Mouse (Mus musculus) inflammation-experienced regulatory T-cells, adult 6 months (primary cell): Measurements from ENCODE around the gene Krcc1. TPM values are rescaled to one million over a fixed set of nuclear protein-coding genes. Genes with fewer than 3 reads are reported as not detected.
"Not testable (repeated sequence)": the region's sequence is repeated elsewhere in the genome, so short reads cannot be mapped to it uniquely, and the experiment has no call there.

Experiments
- ATAC-seq: one replicate; pipeline ENCODE4 v1.8.0; 2017
- polyA plus RNA-seq, 3 experiments: library from polyadenylated mRNA; unstranded; fragments of 100-300 nt; shearing (Covaris generic); gene quantifications; one replicate each; pipeline ENCODE4 v1.2.1; 2017

Krcc1 gene
- polyA plus RNA-seq, 3 experiments from 2014 or later, result 93.2 to 96.1 (median 94.8) TPM

- ATAC-seq, result no peak
These were observed 9.2 kb upstream of the Krcc1 start for GRCm38 (mm10) chr6:71262142-71262833.

- not testable (repeated sequence) for ATAC-seq
These were observed 3.9 kb upstream of the Krcc1 start for GRCm38 (mm10) chr6:71267603-71268002.

GRCm38 (mm10) chr6:71268929-71269685 lies 2.4 kb upstream of the Krcc1 start:
- no peak for ATAC-seq

GRCm38 (mm10) chr6:71269686-71270050 lies 1.8 kb upstream of the Krcc1 start:
- not testable (repeated sequence) for ATAC-seq

GRCm38 (mm10) chr6:71270301-71271056 lies 998 bp upstream of the Krcc1 start:
- ATAC-seq, result no peak

GRCm38 (mm10) chr6:71271057-71271388 lies 454 bp upstream of the Krcc1 start:
- peak; percentile 25 for ATAC-seq

- no peak for ATAC-seq
These were observed 852 bp downstream of the Krcc1 start for GRCm38 (mm10) chr6:71272316-71272741.

GRCm38 (mm10) chr6:71273715-71274114 lies 2.2 kb downstream of the Krcc1 start:
- ATAC-seq, result no peak

GRCm38 (mm10) chr6:71274621-71275020 lies 3.1 kb downstream of the Krcc1 start:
- no peak for ATAC-seq

GRCm38 (mm10) chr6:71279418-71279817 lies 7.9 kb downstream of the Krcc1 start:
- ATAC-seq, result no peak

- no peak for ATAC-seq
These were observed 22.0 kb downstream of the Krcc1 start for GRCm38 (mm10) chr6:71293509-71293908.

GRCm38 (mm10) chr6:71295303-71295702 lies 23.8 kb downstream of the Krcc1 start:
- no peak for ATAC-seq

- ATAC-seq, result no peak
These were observed 26.6 kb downstream of the Krcc1 start for GRCm38 (mm10) chr6:71298051-71298450.

- ATAC-seq, result no peak
These were observed 27.3 kb downstream of the Krcc1 start for GRCm38 (mm10) chr6:71298751-71299150.

GRCm38 (mm10) chr6:71302097-71302731 lies 30.7 kb downstream of the Krcc1 start:
- ATAC-seq, result no peak

GRCm38 (mm10) chr6:71307486-71307885 lies 36.0 kb downstream of the Krcc1 start:
- no peak for ATAC-seq

GRCm38 (mm10) chr6:71321826-71322283 lies 50.4 kb downstream of the Krcc1 start, which contains the start of gene Smyd1:
Gene Smyd1 (minus strand): TSS chr6:71322233.
- no peak for ATAC-seq

- ATAC-seq, result peak; percentile 68
These were observed 51.0 kb downstream of the Krcc1 start, which contains the start of gene Cd8b1 for GRCm38 (mm10) chr6:71322491-71322921. Gene Cd8b1 (plus strand): TSS chr6:71322788.

- ATAC-seq, result no peak
These were observed 53.3 kb downstream of the Krcc1 start for GRCm38 (mm10) chr6:71324816-71325215.

- no peak for ATAC-seq
These were observed 58.4 kb downstream of the Krcc1 start for GRCm38 (mm10) chr6:71329881-71330280.

- ATAC-seq, result no peak
These were observed 59.0 kb downstream of the Krcc1 start for GRCm38 (mm10) chr6:71330486-71330885.

- ATAC-seq, result not testable (repeated sequence)
These were observed 60.0 kb downstream of the Krcc1 start for GRCm38 (mm10) chr6:71331491-71331890.
